Mouse (Mus musculus) urinary bladder, adult 18-20 months (tissue): ENCODE data around the gene Rft1.

Experiments
- DNase-seq, 2 experiments: peaks; one replicate each; pipeline ENCODE4 v3.0.0; 2022; ENCODE audit warnings: low spot score in 2 of 2, mixed read lengths in 2 of 2

Rft1 gene

DNA sequence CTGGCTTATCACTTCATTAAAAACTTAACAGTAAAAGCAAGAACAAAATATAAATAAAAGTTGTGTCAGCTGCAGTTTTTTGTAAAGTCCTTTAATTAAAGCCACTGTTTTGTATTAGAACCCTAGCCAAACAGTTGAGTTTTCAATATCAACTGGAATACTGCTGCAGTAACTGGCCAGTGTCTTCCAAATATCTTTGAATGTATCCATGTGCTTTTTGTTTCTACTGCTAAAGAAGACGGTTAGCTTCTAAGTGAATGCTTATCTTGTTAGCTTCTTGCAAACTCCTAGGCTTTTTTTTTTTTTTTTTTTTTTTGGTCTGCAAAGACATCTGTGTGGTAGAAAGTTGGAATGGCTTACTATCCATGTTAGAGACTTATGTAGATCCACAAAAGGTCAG lies 65.4 kb downstream of the Rft1 start:
- DNase-seq: no peak

GRCm38 (mm10) chr14:30721850-30722249 lies 67.7 kb downstream of the Rft1 start:
- no peak for DNase-seq

GRCm38 (mm10) chr14:30722406-30722805 lies 68.2 kb downstream of the Rft1 start:
- no peak for DNase-seq

GRCm38 (mm10) chr14:30731896-30732295 lies 77.7 kb downstream of the Rft1 start:
- DNase-seq: no peak

DNA sequence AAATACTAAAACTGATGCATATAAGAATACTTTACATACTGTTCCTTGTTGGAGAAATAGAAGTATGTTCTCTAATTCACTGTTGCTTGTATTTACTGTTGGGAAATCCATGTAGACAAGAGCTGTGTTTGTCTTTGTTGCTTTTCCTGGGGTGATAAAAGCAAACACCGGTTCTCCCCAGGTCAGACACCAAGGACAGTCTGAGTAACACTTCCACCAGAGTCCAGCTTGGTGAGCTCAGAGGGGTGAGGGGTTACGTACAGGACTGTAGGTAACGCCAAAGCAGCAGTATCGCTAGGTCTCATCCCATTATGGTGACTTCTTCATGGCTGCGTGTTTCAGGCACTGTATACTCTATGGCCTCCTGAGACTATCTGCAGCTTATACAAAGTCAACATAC lies 80.5 kb downstream of the Rft1 start:
- DNase-seq: no peak

DNA sequence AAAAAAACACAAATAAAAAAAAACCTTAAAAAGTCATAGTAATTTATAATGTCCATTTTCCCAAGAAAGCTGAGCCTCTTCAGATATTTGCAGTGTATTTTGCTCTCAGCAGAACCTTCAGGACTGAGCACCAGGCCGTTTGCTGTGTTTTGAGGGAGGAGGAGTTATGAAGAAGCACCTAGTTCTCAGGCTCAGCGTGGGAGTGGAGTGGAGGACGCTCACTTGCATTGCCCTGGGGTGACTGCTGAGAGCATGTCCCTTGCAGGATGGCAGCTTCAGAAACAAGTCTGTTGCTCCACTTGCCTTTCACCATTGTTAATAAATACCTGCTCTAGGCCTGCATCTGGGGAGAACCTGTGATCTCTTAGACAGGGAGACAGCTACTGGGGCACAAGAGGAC lies 81.7 kb downstream of the Rft1 start:
- DNase-seq: no peak

- DNase-seq: no peak
Measured at GRCm38 (mm10) chr14:30736413-30736812, 82.3 kb downstream of the Rft1 start.
